Mouse (Mus musculus) kidney, adult 2 months (tissue): ENCODE data around the gene Car11.

Source experiments
- CTCF ChIP-seq: fragments of 200-500 bp; conservative IDR thresholded peaks from 2 replicates; pipeline ENCODE4 v1.5.1; 2011; ENCODE audit warnings: low read depth, mild to moderate bottlenecking, control low read depth, low read length, moderate library complexity, mixed read lengths; ENCODE audit not compliant: insufficient read depth, insufficient read length
- POLR2A ChIP-seq: fragments of 200-500 bp; IDR thresholded peaks from one replicate; pipeline ENCODE4 v1.6.1; 2011; ENCODE audit warnings: low read depth, low read length, control low read depth

GRCm38 (mm10) chr7:45713396-45713795 is 13.8 kb downstream of the Car11 start:
- no peak for TF ChIP-seq POLR2A
- no peak for TF ChIP-seq CTCF
